Mouse (Mus musculus): ENCODE data around the gene Rbfox2. TPM values are rescaled to one million over a fixed set of nuclear protein-coding genes. Genes with fewer than 3 reads are reported as not detected.

Rbfox2 gene
- polyA plus RNA-seq, 1 experiment, result 41.8 TPM

DNA sequence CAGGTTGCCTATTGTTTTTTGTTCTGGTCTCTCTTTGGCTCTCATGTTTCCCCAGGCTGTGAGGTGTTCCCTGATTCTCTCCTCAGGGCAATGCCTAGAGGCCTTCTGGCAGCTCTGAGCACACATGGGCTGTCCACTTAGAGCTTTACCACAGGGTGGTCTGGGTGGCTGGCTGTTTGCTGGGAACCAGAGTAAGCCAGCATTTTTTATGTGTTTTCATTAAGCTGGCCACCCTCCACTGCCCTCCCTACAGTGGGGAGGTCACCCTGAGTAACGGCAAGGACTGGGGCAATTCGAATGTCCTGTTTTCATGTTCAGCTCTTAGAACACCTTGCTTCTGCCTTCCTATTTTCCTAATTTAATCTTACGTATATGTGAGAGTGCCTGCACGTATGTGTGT is 24.6 kb upstream of the Rbfox2 start:
- no peak for DNase-seq (ENCODE audit: low read depth)

DNA sequence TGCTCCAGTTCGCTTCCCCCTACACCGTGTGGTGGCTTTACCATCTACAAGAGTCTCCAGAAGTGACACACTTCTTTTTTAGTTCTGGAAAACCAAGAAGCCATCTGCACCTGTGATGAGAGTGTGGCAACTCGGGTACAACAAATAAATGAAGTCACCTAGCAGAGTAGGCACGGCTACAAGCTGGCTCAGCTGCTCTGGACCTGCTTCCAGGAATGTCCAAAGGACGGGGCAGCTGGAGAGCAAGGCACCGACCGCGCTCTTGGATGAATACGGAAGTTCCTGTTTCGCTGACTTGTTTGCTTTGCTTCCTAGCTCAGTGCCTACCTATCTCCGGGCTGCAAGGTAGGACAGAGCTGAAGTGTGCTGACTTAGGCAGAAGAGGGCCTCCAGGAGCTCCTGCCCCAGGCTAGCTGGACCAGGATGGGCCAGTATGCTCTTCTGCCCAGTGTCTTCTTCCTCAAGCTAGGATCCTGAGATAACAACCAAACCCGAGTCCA is 22.9 kb upstream of the Rbfox2 start:
- no peak for DNase-seq (ENCODE audit: low read depth)

DNA sequence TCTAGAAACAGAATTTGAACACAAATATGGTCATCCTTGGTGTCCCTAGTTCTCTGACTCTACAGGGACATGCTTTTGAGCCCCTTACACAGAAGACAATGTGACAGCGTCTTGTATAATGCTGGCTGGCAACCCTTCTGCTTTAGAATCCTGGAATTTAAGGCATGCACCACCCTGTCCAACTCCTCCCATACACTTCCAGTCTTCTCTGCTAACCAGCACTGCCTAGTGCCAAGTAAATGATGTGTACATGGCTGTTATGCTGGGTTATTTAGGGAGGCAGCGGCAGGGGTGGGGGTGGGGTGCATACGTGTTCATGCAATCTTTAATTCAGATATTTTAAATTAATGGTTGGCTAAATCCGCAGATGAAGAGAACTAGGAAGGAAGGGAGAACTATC is 19.6 kb upstream of the Rbfox2 start:
- no peak for DNase-seq (ENCODE audit: low read depth)

DNA sequence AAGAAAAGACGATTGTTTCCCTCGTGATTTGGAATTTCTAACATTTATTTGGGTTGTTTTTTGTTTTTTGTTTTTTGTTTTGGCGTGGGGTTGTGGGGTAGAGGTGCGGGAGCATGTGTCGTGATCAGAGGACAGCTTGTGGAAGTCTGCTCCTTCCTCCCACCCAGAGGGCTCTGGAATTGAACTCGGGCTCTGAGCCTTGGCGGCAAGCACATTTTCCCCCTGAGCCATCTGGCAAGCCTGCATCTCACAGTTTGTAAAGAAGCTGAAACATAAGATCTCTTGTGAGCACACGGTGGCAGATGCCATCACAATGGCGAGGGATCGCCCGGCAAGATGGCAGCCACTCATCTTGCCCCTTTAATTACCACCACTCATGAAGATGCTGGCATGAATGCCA is 17.6 kb upstream of the Rbfox2 start:
- DNase-seq (ENCODE audit: low read depth), result no peak

DNA sequence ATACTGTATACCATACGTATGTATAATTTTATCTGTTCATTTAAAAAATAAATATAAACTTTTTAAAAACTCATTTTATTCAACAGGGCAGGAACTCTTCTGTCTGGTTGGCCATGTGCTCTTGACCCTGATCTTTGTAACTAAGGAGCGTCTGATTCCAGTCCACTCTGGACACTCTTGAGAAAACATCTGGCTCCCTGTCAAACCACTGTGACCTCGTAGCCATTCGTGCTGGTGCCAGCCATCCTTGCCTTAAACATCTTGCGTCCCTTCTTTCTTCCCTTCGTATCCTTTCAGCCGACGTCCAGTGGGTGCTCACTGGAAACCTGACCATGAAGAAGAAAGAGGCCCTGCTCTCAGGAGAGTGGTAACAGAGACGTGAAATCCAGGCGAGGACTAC is 16.4 kb upstream of the Rbfox2 start:
- no peak for DNase-seq (ENCODE audit: low read depth)

DNA sequence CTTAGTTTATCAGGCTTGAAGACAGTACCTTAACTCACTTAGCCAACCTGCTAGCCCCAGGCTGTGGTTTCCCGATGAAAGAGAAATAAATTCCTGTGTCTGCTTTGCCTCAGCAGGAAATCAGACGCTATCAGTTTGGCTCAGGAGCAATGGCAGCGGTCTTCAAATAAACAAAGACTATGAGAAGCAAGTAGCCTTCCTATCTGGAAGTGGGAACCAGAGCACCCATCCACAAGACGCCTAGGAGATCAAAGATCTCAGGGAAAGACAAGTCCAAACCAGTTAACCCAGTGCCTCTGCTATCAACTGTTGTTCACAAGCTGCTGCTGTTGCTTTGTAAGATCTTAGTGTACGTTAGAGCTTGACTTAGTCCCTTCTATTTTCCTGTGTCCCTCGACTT is 6.9 kb upstream of the Rbfox2 start:
- DNase-seq (ENCODE audit: low read depth), result no peak

DNA sequence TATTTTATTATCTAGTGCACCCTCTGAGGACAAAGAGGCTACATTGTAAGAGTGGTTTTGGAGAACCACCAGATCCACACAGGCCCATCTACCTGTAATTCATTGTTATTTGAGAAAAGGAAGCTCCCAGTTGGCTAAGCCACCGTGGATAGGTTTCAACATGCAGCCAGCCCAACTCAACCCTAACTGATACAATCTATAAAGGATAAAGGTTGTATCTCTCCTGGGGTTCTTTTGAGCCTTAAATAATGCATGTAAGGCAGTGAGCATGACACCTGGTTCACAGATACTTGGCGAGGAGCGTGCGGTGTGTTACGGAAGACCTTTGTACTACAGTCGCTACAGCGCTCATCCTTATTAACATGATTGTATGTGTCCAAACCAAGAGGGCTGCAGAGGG is 6.0 kb upstream of the Rbfox2 start:
- DNase-seq (ENCODE audit: low read depth), result peak; percentile 59

DNA sequence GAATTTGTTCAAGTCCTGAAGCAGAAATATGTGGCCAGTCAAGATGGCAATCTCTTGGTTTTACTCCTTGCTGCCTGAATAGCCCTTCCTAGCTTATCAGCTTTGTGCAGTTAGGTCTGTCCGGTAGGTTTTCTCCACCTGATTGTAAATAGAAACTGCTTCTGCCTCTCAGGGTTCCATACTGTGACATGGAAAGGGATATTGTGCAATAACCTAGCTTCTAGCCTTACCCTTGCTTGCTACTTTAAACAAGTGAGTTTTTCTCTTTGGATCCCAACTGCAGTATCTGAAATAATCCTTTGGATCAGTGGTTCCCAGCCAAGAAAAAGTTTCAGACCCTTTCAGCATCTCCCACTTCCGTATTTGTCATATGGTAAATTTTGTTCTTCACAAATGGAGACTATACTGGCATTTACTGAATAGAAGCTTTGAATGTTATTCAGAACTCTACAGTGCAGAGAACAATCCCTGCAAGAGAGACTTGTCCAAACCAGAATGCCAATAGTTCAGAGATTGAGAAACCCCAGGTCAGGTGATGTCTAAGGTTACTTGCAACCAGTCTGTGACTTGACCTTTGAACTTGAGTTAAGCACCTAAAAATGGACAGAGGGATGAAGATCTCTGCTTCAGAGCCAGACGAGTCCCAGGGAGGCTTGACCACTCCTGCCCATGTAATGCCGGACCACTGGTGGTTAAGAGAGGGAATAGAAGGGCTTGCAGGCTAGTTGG is 1.1 kb upstream of the Rbfox2 start:
- no peak for DNase-seq (ENCODE audit: low read depth)

DNA sequence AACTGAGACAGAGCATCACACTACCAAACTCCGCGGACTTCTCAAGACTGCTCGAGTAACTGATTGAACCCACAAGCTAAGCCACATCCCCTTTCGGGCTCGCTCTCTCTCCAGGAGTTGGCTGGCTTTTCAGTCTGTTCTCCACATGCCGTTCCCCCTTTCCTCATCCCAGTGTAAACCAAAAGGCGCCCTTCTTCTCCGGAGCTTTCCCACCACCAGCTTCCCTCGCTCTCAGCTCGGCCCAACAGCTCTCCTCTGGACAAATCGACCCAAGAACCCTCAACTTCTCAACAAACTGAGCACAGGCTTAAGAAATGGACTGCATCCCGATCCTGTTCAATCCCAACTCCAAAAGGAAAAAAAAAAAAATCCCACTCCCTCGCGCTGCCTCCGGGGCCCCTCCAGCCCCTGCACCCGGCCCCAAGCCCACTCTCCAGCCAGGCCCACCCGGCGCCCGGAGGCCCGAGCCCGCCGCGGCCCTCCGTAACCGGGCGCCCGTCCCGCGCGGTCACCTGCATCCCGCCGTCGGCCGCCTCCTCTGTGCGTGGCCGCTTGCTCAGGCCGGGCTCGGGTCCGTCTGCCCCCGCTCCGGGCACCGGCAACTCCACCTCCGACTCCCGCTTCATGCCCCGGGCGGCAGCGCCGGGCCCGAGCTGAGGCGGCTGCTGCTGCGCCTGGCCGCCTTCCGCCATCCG is 805 bp downstream of the Rbfox2 start:
- no peak for DNase-seq (ENCODE audit: low read depth)

DNA sequence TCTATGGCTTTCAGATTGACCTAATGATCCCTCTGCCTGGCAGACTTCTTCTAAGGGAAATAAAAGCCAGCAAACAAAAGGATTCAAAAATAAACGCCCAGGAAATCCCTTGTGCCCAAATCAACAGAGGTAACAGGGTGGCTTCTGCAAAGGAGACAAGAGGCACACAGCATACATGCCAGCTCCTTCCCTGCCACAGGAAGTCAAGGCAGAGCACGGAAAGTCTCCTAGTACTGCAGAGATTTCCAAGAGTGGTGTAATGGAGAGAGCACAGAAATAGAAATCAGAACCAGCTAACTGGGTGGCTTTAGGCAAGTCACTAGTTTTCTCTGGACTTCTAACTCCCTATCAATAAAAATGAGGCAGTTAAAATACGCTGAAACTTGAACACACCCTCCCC is 1.8 kb downstream of the Rbfox2 start:
- DNase-seq (ENCODE audit: low read depth), result no peak

DNA sequence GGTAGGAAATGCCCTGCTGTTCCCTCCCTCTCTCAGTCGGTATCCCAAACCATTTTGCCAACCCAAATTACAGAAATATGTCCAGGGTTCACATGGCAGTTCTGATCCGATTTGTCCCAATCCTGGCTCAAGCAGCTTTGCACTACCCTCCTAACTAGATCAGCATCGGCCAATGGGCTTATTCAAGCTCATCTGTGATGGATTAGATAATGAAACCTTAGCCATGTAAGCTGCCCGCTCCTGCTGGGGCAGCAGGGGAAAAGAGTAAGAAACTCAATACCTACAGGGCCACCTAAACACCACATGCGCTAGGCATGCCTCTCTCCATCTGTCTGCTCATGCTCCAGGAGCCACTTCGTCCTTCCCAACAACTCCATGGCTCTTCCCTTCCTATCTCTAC is 5.7 kb downstream of the Rbfox2 start:
- DNase-seq (ENCODE audit: low read depth), result no peak

DNA sequence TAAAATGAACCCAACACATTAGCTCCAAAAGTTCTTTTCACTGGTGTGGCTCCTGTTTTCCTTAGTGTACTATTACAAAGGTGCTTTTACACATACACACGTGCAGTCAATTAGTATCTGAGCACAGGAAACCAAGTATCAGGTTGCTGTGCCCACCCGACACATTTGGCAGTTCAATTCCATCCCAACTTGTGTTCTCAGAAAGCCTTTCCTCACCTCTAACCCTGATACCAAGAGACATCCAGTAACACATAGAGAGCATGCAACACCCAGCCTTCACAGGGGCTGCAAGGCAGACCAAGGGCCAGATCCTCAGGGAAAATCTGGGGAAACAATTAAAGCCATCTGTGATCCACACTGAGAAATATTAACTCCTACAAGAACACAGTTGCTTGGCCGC is 8.2 kb downstream of the Rbfox2 start:
- no peak for DNase-seq (ENCODE audit: low read depth)

DNA sequence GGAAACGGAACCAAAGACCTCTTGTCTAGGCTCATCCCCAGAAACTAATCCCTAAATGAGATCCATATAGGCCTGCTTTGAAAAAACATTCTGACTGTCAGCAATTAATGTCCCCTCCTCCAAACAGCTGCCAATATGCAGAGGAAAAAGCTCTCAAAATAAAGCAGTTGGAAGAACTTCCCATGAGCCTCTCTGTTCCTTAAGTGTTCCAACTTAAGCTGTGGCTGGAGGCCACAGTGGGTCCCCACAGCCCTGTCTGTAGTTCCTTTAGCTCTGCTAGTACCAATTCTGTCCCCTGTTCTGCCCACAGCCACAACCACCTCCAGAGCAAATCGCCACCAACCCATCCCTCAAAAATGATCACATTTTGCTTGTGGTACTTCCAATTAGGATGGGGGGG is 10.2 kb downstream of the Rbfox2 start:
- no peak for DNase-seq (ENCODE audit: low read depth)

DNA sequence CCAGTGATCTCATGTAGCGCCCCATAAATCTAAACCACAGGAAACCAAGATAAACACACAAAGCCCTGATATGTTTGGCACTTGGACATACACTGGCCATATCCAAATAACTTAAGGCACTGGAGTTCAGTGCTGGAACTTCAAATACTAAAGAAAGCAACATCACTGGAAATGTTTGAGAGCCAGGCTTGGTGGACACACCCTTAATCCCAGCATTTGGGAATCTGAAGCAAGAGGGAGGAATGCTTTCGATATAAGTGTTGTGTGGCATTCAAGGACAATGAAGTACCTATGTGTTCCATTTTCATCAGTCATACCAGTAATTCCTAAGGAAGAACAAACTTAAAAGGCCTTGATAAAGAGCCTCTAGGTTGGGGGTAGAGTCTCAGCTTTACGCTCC is 13.3 kb downstream of the Rbfox2 start:
- DNase-seq (ENCODE audit: low read depth), result no peak

DNA sequence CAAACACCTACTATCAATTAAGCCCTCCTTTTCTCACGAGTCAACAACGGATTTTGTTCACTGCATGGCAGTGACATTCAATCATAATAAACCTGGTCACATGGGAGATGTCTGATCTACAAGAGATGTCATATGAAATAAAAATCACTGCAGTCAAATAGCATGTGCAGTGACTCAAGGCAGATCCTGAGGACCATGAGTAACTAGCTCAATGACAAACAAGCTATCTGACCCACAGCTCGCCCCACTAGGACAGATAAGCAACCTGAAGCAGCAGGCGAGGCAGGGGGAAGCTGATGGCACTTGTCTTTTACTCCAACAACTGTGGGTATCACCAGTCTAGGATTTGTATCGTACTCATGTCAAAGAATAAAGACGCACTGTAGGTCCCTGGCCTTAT is 14.4 kb downstream of the Rbfox2 start:
- no peak for DNase-seq (ENCODE audit: low read depth)

DNA sequence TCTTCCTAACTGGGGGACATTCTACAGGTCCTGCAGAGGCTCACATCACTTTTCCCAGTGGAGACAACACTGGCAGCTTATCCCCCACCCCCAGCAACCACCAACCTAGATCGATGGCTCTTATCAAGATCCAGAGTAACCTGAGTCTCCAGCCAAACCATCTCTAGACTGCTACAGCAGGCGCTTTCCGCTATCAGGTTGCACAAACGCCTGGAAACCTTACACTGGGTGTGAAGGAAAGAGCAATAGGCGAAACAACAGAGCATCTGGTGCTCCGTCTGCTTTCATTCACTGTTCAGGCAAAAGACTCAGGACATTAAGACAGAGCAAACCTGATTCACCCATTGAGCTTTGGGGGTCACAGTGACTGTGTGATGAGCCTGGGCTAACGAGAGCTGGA is 15.3 kb downstream of the Rbfox2 start:
- DNase-seq (ENCODE audit: low read depth), result no peak

DNA sequence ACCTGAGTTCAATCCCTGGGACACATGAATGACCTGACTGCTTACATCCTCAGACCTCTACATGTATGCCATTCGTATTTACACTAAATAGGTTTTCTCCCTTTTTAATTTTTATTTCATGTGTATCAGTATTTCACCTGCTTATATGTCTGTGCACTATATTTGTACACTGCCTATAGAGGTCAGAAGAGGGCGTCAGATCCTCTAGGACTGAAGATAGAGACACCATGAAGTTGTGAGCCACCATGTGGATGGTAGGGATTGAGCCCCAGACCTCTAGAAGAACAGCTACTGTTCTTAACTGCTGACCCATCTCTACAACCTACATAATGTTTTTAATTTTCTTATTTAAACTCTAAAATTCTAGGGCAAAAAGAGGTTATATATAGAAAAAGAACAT is 16.5 kb downstream of the Rbfox2 start:
- DNase-seq (ENCODE audit: low read depth), result no peak

DNA sequence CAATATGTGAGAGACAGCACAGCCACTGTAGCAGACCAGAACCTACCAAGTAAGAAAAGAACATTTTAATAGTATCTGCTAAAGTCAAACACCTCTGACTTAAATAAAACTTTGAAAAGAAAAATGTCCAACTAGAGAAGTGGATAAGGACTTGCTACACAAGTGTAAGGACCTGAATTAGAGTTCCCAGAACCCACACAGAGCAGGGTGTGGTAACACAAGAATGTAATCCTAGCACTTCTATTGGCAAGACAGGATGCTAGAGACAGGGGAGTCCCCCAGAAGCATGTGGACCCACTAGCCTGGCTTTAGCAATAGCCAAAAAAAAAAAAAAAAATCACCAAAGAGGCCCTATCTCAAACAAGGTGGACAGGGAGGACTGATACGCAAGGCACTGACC is 26.7 kb downstream of the Rbfox2 start:
- DNase-seq (ENCODE audit: low read depth), result no peak

DNA sequence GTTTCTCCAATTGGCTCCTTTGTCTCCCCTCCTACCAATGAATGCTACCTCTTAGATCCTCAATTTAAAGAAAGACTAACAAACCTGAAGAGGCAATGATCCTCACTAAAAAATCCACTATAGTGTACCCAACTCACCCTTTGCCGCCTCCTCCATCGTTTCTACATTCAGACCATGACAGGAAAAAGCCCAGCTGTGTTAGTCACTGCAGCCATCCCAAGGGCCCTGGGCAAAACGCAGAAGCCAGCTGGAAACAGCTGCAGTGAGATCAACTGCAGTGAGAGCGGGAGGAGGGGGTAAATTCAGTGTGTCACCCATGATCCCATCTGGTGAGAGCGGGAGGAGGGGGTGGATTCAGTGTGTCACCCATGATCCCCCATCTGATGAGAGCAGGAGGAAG is 28.0 kb downstream of the Rbfox2 start:
- DNase-seq (ENCODE audit: low read depth), result no peak

DNA sequence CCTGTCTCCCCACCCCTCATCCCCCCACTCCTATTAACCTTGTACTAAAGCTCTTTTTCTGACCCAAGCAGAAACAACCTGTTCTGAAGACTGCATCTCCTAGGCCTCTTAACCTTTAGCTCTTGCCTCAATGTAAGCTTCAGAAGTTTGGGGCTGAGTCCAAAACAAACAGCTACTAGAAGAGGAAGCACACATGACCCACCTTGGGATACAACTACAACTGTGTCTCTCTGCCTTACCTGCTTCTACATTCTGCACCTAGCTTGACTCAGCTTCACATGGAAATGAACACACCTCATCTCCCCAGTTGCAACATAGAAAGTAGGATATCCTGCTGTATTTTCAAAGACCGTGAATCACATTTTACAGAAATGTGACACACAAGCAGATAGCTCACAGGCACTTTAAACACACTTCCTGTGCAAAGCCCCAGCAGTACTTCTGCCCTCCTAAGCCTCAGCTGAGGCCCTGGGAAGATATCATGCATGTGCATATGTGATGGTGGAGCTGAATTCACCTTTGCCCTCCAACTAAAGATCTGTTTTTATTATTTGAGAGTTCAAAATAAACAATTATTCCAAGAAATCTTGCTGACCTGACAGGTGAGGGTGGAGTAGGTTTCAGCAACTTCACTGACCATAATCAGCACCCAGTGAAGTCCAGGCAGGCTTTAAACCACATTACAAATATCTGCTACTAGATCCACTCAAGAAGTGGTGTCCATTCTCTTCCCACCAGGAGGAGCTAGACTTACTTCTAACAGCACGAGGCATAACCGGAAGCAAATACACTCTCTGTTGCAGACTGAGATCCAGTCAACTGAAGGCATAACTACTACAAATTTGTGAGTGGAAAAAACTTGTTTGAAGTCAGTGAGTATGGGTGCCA is 29.7 kb downstream of the Rbfox2 start:
- DNase-seq (ENCODE audit: low read depth), result no peak

DNA sequence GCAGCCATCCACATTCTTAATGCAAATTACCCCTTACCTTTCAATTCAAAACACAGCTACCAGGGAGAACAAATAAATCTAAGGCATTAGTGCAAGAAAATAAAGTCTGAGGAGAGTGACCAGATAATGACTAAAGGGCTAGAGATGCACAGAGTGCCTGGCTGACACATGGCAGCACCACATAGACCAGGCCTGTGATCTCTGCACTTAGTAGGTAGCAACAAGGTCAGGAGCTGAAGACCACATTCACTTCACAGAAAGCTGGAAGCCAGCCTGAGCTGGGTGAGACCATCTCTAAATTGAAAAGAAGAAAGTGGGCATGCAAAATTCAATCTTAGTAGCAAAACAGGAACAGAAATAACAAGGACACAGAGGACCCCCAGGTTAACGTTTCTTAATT is 30.5 kb downstream of the Rbfox2 start:
- DNase-seq (ENCODE audit: low read depth), result no peak

DNA sequence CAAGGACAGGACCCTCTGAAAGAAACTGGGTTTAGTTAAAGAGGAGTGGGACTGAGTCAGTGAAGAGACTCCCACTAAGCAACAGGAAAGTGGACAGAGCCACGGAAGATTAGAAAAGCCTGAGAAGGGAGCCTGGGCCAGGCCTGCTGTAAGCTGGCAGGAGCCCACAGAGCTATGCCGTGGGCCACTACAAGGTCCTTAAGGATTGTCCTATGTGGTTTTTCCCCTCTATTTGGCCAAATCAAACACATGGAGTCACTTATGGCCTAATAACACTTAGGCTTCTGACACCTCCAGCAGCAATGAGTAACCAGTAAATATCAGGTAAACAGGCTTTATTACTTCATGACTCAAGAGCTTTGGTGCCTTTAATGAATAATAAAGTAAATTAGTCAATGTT is 31.2 kb downstream of the Rbfox2 start:
- no peak for DNase-seq (ENCODE audit: low read depth)

DNA sequence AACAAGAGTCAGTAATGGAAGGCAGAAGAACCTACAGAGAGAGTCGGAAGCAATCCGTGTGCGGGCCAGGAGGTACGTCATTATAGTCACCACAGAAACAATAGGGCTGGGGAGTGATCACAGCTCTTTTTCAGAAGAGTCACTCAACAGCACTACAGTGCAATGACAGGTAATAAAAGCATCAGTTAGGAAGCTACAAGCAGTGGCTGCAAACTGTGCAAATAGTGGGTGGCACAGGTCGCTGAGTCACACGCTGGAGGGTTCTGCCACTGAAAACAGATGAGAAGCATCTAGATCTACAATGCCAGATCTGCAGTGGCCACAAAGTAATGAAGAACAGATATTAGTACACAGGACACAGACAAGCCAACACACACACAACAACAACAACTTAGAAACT is 32.9 kb downstream of the Rbfox2 start:
- DNase-seq (ENCODE audit: low read depth), result no peak
